Mouse (Mus musculus): ENCODE measurements around the gene Gprc5d. TPM values are rescaled to one million over a fixed set of nuclear protein-coding genes. Genes with fewer than 3 reads are reported as not detected.

The Gprc5d gene
- polyA plus RNA-seq, 2 experiments, result 0.10 TPM; not detected in 1

GRCm38 (mm10) chr6:135162861-135163260, 44.8 kb upstream of the Gprc5d start:
- Histone ChIP-seq H3K27me3 (ENCODE audit: control insufficient read depth, insufficient read depth, low read length) (no peaks in the 10 kb centered on the region), H3K36me3 (ENCODE audit: control insufficient read depth, insufficient read depth, low read length) (no peaks in the 10 kb centered on the region), H3K9ac (ENCODE audit: low read depth, low read length, severe bottlenecking) (no peak overlapping the region), H3K9me3 (ENCODE audit: control insufficient read depth, low read length) (no peaks in the 10 kb centered on the region), H3K4me1 (ENCODE audit: control insufficient read depth, insufficient read depth, low read length) (no peaks in the 10 kb centered on the region), H3K4me3 (replicated peaks; ENCODE audit: low read length) (no peak overlapping the region), H3K27ac (replicated peaks; ENCODE audit: low read depth, low read length) (no peak overlapping the region), H3K4me2 (replicated peaks; ENCODE audit: low read depth, low read length, severe bottlenecking) (no peak overlapping the region)
- DNase-seq (ENCODE audit: low spot score) (no peak), ATAC-seq (ENCODE audit: low FRiP score, low read depth) (no peak)
- WGBS, result 74% methylated on average over 4 of the region's 4 CpGs
- TF ChIP-seq POLR2A (IDR thresholded peaks at IDR 0.05; ENCODE audit: borderline replicate concordance, extremely low read depth, insufficient read depth, insufficient read length), result no peak

- TF ChIP-seq POLR2A (IDR thresholded peaks at IDR 0.05; ENCODE audit: borderline replicate concordance, extremely low read depth, insufficient read depth, insufficient read length), result no peak
- Histone ChIP-seq H3K9ac (ENCODE audit: low read depth, low read length, severe bottlenecking) (no peak overlapping the region), H3K9me3 (ENCODE audit: control insufficient read depth, low read length) (no peaks in the 10 kb centered on the region), H3K4me1 (ENCODE audit: control insufficient read depth, insufficient read depth, low read length) (no peaks in the 10 kb centered on the region), H3K4me2 (replicated peaks; ENCODE audit: low read depth, low read length, severe bottlenecking) (no peak overlapping the region), H3K36me3 (ENCODE audit: control insufficient read depth, insufficient read depth, low read length) (no peaks in the 10 kb centered on the region), H3K4me3 (replicated peaks; ENCODE audit: low read length) (no peak overlapping the region), H3K27me3 (ENCODE audit: control insufficient read depth, insufficient read depth, low read length) (no peaks in the 10 kb centered on the region), H3K27ac (replicated peaks; ENCODE audit: low read depth, low read length) (no peak overlapping the region)
- ATAC-seq (ENCODE audit: low FRiP score, low read depth) (no peak), DNase-seq (ENCODE audit: low spot score) (no peak)
- 88% methylated on average over 3 of the region's 3 CpGs for WGBS
Measured at GRCm38 (mm10) chr6:135162311-135162710, 44.2 kb upstream of the Gprc5d start.

GRCm38 (mm10) chr6:135161356-135161755, 43.3 kb upstream of the Gprc5d start:
- Histone ChIP-seq H3K9me3 (ENCODE audit: control insufficient read depth, low read length) (no peaks in the 10 kb centered on the region), H3K4me1 (ENCODE audit: control insufficient read depth, insufficient read depth, low read length) (no peaks in the 10 kb centered on the region), H3K4me3 (replicated peaks; ENCODE audit: low read length) (no peak overlapping the region), H3K4me2 (replicated peaks; ENCODE audit: low read depth, low read length, severe bottlenecking) (no peak overlapping the region), H3K9ac (ENCODE audit: low read depth, low read length, severe bottlenecking) (no peak overlapping the region), H3K36me3 (ENCODE audit: control insufficient read depth, insufficient read depth, low read length) (no peaks in the 10 kb centered on the region), H3K27me3 (ENCODE audit: control insufficient read depth, insufficient read depth, low read length) (no peaks in the 10 kb centered on the region), H3K27ac (replicated peaks; ENCODE audit: low read depth, low read length) (no peak overlapping the region)
- TF ChIP-seq POLR2A (IDR thresholded peaks at IDR 0.05; ENCODE audit: borderline replicate concordance, extremely low read depth, insufficient read depth, insufficient read length), result no peak
- DNase-seq (ENCODE audit: low spot score), result no peak
- WGBS, result 68% methylated on average over 4 of the region's 4 CpGs
- no peak for ATAC-seq (ENCODE audit: low FRiP score, low read depth)

GRCm38 (mm10) chr6:135158509-135158908, 40.4 kb upstream of the Gprc5d start:
- H3K4me3 ChIP-seq (replicated peaks; ENCODE audit: low read length), result no peak overlapping the region
- TF ChIP-seq POLR2A (IDR thresholded peaks at IDR 0.05; ENCODE audit: borderline replicate concordance, extremely low read depth, insufficient read depth, insufficient read length), result no peak
- no peak for ATAC-seq (ENCODE audit: low FRiP score, low read depth)

GRCm38 (mm10) chr6:135157496-135157895, 39.4 kb upstream of the Gprc5d start:
- Histone ChIP-seq H3K4me2 (replicated peaks; ENCODE audit: low read depth, low read length, severe bottlenecking) (no peak overlapping the region), H3K9me3 (ENCODE audit: control insufficient read depth, low read length) (no peaks in the 10 kb centered on the region), H3K27ac (replicated peaks; ENCODE audit: low read depth, low read length) (no peak overlapping the region), H3K36me3 (ENCODE audit: control insufficient read depth, insufficient read depth, low read length) (no peaks in the 10 kb centered on the region), H3K27me3 (ENCODE audit: control insufficient read depth, insufficient read depth, low read length) (no peaks in the 10 kb centered on the region), H3K9ac (ENCODE audit: low read depth, low read length, severe bottlenecking) (no peak overlapping the region), H3K4me1 (ENCODE audit: control insufficient read depth, insufficient read depth, low read length) (no peaks in the 10 kb centered on the region), H3K4me3 (replicated peaks; ENCODE audit: low read length) (no peak overlapping the region)
- no peak for TF ChIP-seq POLR2A (IDR thresholded peaks at IDR 0.05; ENCODE audit: borderline replicate concordance, extremely low read depth, insufficient read depth, insufficient read length)
- 78% methylated on average over 4 of the region's 4 CpGs for WGBS
- DNase-seq (ENCODE audit: low spot score) (no peak), ATAC-seq (ENCODE audit: low FRiP score, low read depth) (no peak)

More at GRCm38 (mm10) chr6:135158509-135158908, 40.4 kb upstream of the Gprc5d start:
- WGBS, result 62% methylated on average over 4 of the region's 4 CpGs
- Histone ChIP-seq H3K27me3 (ENCODE audit: control insufficient read depth, insufficient read depth, low read length) (no peaks in the 10 kb centered on the region), H3K4me1 (ENCODE audit: control insufficient read depth, insufficient read depth, low read length) (no peaks in the 10 kb centered on the region), H3K27ac (replicated peaks; ENCODE audit: low read depth, low read length) (no peak overlapping the region), H3K36me3 (ENCODE audit: control insufficient read depth, insufficient read depth, low read length) (no peaks in the 10 kb centered on the region), H3K9me3 (ENCODE audit: control insufficient read depth, low read length) (no peaks in the 10 kb centered on the region), H3K4me2 (replicated peaks; ENCODE audit: low read depth, low read length, severe bottlenecking) (no peak overlapping the region), H3K9ac (ENCODE audit: low read depth, low read length, severe bottlenecking) (no peak overlapping the region)
- DNase-seq (ENCODE audit: low spot score), result no peak

- Histone ChIP-seq H3K27ac (replicated peaks; ENCODE audit: low read depth, low read length) (no peak overlapping the region), H3K36me3 (ENCODE audit: control insufficient read depth, insufficient read depth, low read length) (no peaks in the 10 kb centered on the region), H3K4me2 (replicated peaks; ENCODE audit: low read depth, low read length, severe bottlenecking) (no peak overlapping the region), H3K27me3 (ENCODE audit: control insufficient read depth, insufficient read depth, low read length) (no peaks in the 10 kb centered on the region), H3K9me3 (ENCODE audit: control insufficient read depth, low read length) (no peaks in the 10 kb centered on the region), H3K4me1 (ENCODE audit: control insufficient read depth, insufficient read depth, low read length) (no peaks in the 10 kb centered on the region), H3K9ac (ENCODE audit: low read depth, low read length, severe bottlenecking) (no peak overlapping the region), H3K4me3 (replicated peaks; ENCODE audit: low read length) (no peak overlapping the region)
- 73% methylated on average over 8 of the region's 8 CpGs for WGBS
- TF ChIP-seq POLR2A (IDR thresholded peaks at IDR 0.05; ENCODE audit: borderline replicate concordance, extremely low read depth, insufficient read depth, insufficient read length), result no peak
- ATAC-seq (ENCODE audit: low FRiP score, low read depth) (no peak), DNase-seq (ENCODE audit: low spot score) (no peak)
Measured at GRCm38 (mm10) chr6:135156597-135156996, 38.5 kb upstream of the Gprc5d start.

Data from limb, embryonic 14.5 days (tissue).